Mouse (Mus musculus) heart, embryonic 16.5 days (tissue): ENCODE results near the gene Gpm6b. TPM values are rescaled to one million over a fixed set of nuclear protein-coding genes. Genes with fewer than 3 reads are reported as not detected.

Source experiments
- ATAC-seq: fragments of 200-750 bp; cut with Nextera tagmentation; replicated peaks from 2 replicates; pipeline ENCODE4 v1.8.0; 2017; ENCODE audit warnings: moderate number of reproducible peaks; ENCODE audit not compliant: insufficient read depth, low FRiP score; ENCODE audit errors: extremely low read depth
- H3K27ac ChIP-seq: fragments of 300-500 bp; sonication (generic); 2 replicates; pipeline ENCODE4 v1.5.1; 2014; ENCODE audit warnings: mild to moderate bottlenecking, low read length, control low read depth, moderate library complexity
- H3K27me3 ChIP-seq: fragments of 300-500 bp; sonication (generic); 2 replicates; pipeline ENCODE4 v1.6.1; 2014; ENCODE audit warnings: low read length, mixed read lengths; ENCODE audit not compliant: control insufficient read depth, insufficient read depth
- H3K36me3 ChIP-seq: fragments of 300-500 bp; sonication (generic); 2 replicates; pipeline ENCODE4 v1.6.1; 2014; ENCODE audit not compliant: control insufficient read depth, insufficient read depth
- H3K4me1 ChIP-seq: fragments of 300-500 bp; sonication (generic); 2 replicates; pipeline ENCODE4 v1.6.1; 2014; ENCODE audit warnings: low read length, mixed read lengths; ENCODE audit not compliant: control insufficient read depth, insufficient read depth
- H3K4me2 ChIP-seq: fragments of 300-500 bp; sonication (generic); 2 replicates; pipeline ENCODE4 v1.6.1; 2014; ENCODE audit warnings: low read depth, mild to moderate bottlenecking, control low read depth, low read length
- H3K4me3 ChIP-seq: fragments of 300-500 bp; sonication (generic); 2 replicates; pipeline ENCODE4 v1.5.1; 2014; ENCODE audit warnings: mild to moderate bottlenecking, control low read depth, low read length
- H3K9ac ChIP-seq: fragments of 300-500 bp; sonication (generic); 2 replicates; pipeline ENCODE4 v1.6.1; 2014; ENCODE audit warnings: low read length, control low read depth
- H3K9me3 ChIP-seq: fragments of 300-500 bp; sonication (generic); replicated peaks from 2 replicates; pipeline ENCODE4 v1.6.1; 2016; ENCODE audit warnings: low read length; ENCODE audit not compliant: control insufficient read depth
- WGBS: fragments of 180-500 bp; shearing (Covaris S2); extraction: QIAGEN DNeasy Blood & Tissue Kit; methylation state at CpG from one replicate; pipeline ENCODE4 v1.1.7; 2014; 5-methylcytosine and 5-hydroxymethylcytosine counted together
- polyA plus RNA-seq: library from polyadenylated mRNA; unstranded; fragments of >200 nt; fragmentation: Nextera tagmentation; extraction: Ambion mirVana; gene quantifications from 2 replicates; pipeline ENCODE4 v1.2.1, GENCODE M21; 2015

Gpm6b gene
- polyA plus RNA-seq, 1 experiment from 2014 or later, result 6.5 TPM

DNA sequence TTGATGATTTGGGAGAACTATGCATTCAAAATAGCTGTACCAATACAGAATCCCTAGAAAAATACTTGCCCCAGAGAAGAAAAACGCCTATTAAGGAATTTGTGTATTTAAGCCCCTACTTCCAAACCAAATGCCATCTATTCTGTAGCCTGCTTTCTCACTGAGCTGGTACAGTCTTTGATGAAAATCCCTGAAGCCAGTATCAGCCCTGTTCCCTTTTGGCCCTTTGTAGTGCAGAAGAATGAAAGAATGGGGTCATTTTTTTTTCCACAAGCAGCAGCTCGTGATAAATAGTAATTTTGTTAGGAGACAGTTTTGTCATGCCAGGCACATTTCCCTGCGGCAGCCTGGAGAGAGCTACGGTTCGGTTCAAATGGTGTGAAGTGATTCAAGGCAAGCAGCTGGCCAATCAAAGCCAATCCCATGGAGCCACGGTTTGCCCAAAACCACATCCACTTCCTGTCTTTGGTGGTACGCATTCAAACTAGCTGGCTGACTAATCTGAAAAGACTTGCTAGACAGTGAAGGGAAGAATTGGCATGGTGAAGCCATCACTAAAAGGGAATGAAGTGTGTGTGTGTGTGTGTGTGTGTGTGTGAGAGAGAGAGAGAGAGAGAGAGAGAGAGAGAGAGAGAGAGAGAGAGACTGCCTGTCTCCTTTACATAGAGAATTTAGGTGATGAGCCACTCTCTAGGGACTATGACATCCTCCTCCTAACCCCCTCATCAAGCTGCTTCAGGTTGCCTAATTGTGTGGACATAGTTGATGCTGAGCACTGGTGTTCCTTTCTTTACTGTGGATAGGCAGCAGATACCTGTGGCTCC is 78.1 kb downstream of the Gpm6b start:
- Histone ChIP-seq H3K36me3 (no peaks in the 10 kb centered on the region), H3K4me1 (no peaks in the 10 kb centered on the region), H3K9me3 (no peaks in the 10 kb centered on the region), H3K4me2 (no peak overlapping the region), H3K4me3 (no peak overlapping the region), H3K27me3 (no peaks in the 10 kb centered on the region), H3K27ac (no peak overlapping the region), H3K9ac (no peak overlapping the region)
- WGBS, result 58% methylated on average over 7 of the region's 7 CpGs
- ATAC-seq, result no peak

GRCm38 (mm10) chrX:166317376-166317679 is 78.6 kb downstream of the Gpm6b start:
- ATAC-seq, result no peak
- H3K27me3 ChIP-seq, result no peaks in the 10 kb centered on the region
- 85% methylated on average over 1 of the region's 1 CpGs for WGBS

GRCm38 (mm10) chrX:166323226-166323625 is 84.5 kb downstream of the Gpm6b start:
- 82% methylated on average over 3 of the region's 3 CpGs for WGBS

More at GRCm38 (mm10) chrX:166317376-166317679, 78.6 kb downstream of the Gpm6b start:
- Histone ChIP-seq H3K4me2 (no peak overlapping the region), H3K4me3 (no peak overlapping the region), H3K9ac (no peak overlapping the region), H3K4me1 (no peaks in the 10 kb centered on the region), H3K27ac (no peak overlapping the region), H3K36me3 (no peaks in the 10 kb centered on the region), H3K9me3 (no peaks in the 10 kb centered on the region)

GRCm38 (mm10) chrX:166327621-166328020 is 88.9 kb downstream of the Gpm6b start:
- Histone ChIP-seq H3K4me1 (peaks cover 2% of the 10 kb centered on the region; the same call in 1 of the 2 replicates), H3K4me3 (no peak overlapping the region), H3K27ac (no peak overlapping the region), H3K9ac (no peak overlapping the region), H3K36me3 (no peaks in the 10 kb centered on the region), H3K4me2 (no peak overlapping the region), H3K27me3 (no peaks in the 10 kb centered on the region), H3K9me3 (no peaks in the 10 kb centered on the region)
- WGBS, result 73% methylated on average over 5 of the region's 5 CpGs
- ATAC-seq, result no peak

More at GRCm38 (mm10) chrX:166323226-166323625, 84.5 kb downstream of the Gpm6b start:
- H3K27me3 ChIP-seq, result no peaks in the 10 kb centered on the region
- H3K9ac ChIP-seq, result no peak overlapping the region
- no peak overlapping the region for H3K27ac ChIP-seq
- no peak overlapping the region for H3K4me3 ChIP-seq
- H3K36me3 ChIP-seq, result no peaks in the 10 kb centered on the region
- no peaks in the 10 kb centered on the region for H3K9me3 ChIP-seq
- ATAC-seq, result no peak
- H3K4me2 ChIP-seq, result no peak overlapping the region
- H3K4me1 ChIP-seq, result no peaks in the 10 kb centered on the region

DNA sequence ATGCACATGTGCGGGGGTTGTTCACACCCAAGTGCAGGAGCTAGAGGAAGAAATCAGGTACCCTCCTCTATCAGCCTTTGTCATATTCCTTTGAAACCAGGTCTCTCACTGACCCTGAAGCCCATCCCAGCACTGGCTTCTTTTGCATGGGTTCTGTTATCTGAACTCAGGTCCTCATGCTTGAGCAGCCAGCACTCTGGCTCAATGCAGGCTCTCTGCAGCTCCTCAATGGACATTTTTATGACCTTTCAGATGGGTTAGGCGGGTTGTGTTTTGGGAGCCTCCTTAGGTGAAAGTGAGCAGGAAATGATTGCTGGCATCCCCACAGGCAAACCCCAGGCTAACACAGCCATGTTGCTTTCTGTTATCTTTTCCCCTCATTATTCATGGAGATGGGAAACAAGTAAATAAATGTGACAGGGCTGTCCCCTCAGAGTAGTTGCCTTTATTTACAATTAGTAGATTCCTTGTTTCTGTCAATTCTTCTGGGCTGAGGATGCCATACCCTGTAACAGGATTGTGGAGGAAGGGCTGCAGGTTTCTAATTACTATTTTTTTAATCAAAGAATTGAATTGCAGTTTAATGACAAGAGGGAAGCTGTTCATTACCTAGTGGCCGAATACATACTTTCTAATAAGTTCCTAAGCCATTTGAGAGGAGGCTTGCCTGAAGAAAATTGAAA is 89.6 kb downstream of the Gpm6b start:
- Histone ChIP-seq H3K4me2 (no peak overlapping the region), H3K4me3 (no peak overlapping the region), H3K4me1 (peaks cover 2% of the 10 kb centered on the region; the same call in 1 of the 2 replicates), H3K9me3 (no peaks in the 10 kb centered on the region), H3K27me3 (no peaks in the 10 kb centered on the region), H3K27ac (no peak overlapping the region), H3K9ac (no peak overlapping the region), H3K36me3 (no peaks in the 10 kb centered on the region)
- WGBS, result 60% methylated on average over 3 of the region's 3 CpGs
- no peak for ATAC-seq

- H3K9ac ChIP-seq, result no peak overlapping the region
- ATAC-seq, result 0 out of 2 replicates have a peak, but pooled peaks have one; percentile 18
- H3K9me3 ChIP-seq, result no peaks in the 10 kb centered on the region
- no peak overlapping the region for H3K27ac ChIP-seq
- no peaks in the 10 kb centered on the region for H3K27me3 ChIP-seq
- 25% methylated on average over 9 of the region's 9 CpGs for WGBS
- peaks cover 2% of the 10 kb centered on the region; the same call in 1 of the 2 replicates for H3K4me1 ChIP-seq
- H3K36me3 ChIP-seq, result no peaks in the 10 kb centered on the region
- H3K4me3 ChIP-seq, result no peak overlapping the region
- H3K4me2 ChIP-seq, result peak overlapping the region; percentile 15; the same call in 1 of the 2 replicates
These were observed 90.3 kb downstream of the Gpm6b start for GRCm38 (mm10) chrX:166328904-166329451.

GRCm38 (mm10) chrX:166334516-166335136 is 95.9 kb downstream of the Gpm6b start:
- WGBS, result 82% methylated on average over 6 of the region's 6 CpGs
- Histone ChIP-seq H3K27me3 (0 out of 2 replicates have a peak, but pooled peaks cover 3% of the 10 kb centered on the region), H3K9ac (no peak overlapping the region), H3K4me3 (no peak overlapping the region), H3K4me2 (no peak overlapping the region), H3K9me3 (no peaks in the 10 kb centered on the region), H3K36me3 (no peaks in the 10 kb centered on the region), H3K27ac (no peak overlapping the region), H3K4me1 (no peaks in the 10 kb centered on the region)
- ATAC-seq, result no peak

- 77% methylated on average over 4 of the region's 5 CpGs for WGBS
- no peak overlapping the region for H3K4me2 ChIP-seq
- no peak for ATAC-seq
- no peak overlapping the region for H3K27ac ChIP-seq
- H3K4me3 ChIP-seq, result no peak overlapping the region
- H3K36me3 ChIP-seq, result no peaks in the 10 kb centered on the region
- no peaks in the 10 kb centered on the region for H3K9me3 ChIP-seq
- H3K9ac ChIP-seq, result no peak overlapping the region
- H3K27me3 ChIP-seq, result 0 out of 2 replicates have a peak, but pooled peaks cover 3% of the 10 kb centered on the region
- H3K4me1 ChIP-seq, result no peaks in the 10 kb centered on the region
These were observed 99.6 kb downstream of the Gpm6b start for GRCm38 (mm10) chrX:166338353-166338752.
